Mouse (Mus musculus) adrenal gland, adult 8-10 months (tissue): Measurements from ENCODE around the gene Ceacam19. TPM values are rescaled to one million over a fixed set of nuclear protein-coding genes. Genes with fewer than 3 reads are reported as not detected.
A peak's percentile ranks its signal among the peaks of the same experiment; 100 is the strongest.
"Not testable (repeated sequence)": the region's sequence is repeated elsewhere in the genome, so short reads cannot be mapped to it uniquely, and the experiment has no call there.

Source experiments
- DNase-seq: peaks from one replicate; pipeline ENCODE4 v3.0.0; 2022
- total RNA-seq, 4 experiments: library from RNA; stranded (reverse); gene quantifications; 2 replicates each; pipeline ENCODE4 v1.2.4; 2022

Gene Ceacam19
- total RNA-seq, result not detected

GRCm38 (mm10) chr7:19887849-19888248 is at the start of gene Ceacam19:
TSS of gene Ceacam19 (minus strand) at chr7:19887965.
- DNase-seq, result no peak

GRCm38 (mm10) chr7:19937229-19937821 is 49.6 kb upstream of the Ceacam19 start:
- DNase-seq, result no peak

- no peak for DNase-seq
Observed at GRCm38 (mm10) chr7:19935961-19936360, 48.2 kb upstream of the Ceacam19 start.

GRCm38 (mm10) chr7:19935171-19935751 is 47.5 kb upstream of the Ceacam19 start:
- no peak for DNase-seq

DNA sequence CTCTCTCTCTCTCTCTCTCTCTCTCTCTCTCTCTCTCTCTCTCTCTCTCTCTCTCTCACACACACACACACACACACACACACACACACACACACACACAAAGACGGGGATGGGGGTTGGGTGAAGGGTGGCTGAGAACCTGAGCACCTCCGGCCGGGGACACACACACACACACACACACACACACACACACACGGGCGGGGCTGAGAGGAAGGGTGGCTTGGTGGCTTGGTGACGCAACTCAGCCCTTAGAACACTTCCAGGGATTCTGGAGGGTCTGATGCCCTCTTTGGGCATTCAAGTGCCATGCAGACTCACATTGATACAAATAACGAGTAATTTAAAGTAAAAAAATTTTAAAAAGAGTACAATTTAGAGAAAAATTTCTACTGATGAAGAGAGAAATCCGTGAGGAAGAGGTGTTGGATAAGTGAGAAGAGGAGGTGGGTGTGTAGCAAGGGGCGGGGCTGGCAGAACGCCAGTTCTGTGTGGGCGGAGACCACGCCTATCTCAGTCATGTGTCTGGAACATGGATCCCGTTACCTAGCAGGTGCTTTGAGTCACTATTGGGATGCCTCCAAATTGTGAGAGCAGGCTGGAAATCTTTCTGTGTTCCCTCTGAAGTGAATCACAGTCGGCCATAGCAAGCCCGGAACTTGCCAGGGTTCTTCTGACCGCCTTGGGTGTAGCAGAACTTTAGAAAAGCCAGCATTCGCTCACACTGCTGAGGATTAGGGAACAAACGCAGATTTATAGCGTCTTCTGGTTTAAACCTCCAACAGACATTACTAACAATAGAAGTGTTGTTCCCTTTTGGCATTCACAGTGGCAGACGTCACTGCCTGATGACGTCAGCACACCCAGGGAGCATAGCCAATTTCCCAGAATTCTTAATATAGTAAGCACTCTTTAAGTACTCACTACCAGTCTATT is 45.4 kb upstream of the Ceacam19 start:
- peak; percentile 33 for DNase-seq

DNA sequence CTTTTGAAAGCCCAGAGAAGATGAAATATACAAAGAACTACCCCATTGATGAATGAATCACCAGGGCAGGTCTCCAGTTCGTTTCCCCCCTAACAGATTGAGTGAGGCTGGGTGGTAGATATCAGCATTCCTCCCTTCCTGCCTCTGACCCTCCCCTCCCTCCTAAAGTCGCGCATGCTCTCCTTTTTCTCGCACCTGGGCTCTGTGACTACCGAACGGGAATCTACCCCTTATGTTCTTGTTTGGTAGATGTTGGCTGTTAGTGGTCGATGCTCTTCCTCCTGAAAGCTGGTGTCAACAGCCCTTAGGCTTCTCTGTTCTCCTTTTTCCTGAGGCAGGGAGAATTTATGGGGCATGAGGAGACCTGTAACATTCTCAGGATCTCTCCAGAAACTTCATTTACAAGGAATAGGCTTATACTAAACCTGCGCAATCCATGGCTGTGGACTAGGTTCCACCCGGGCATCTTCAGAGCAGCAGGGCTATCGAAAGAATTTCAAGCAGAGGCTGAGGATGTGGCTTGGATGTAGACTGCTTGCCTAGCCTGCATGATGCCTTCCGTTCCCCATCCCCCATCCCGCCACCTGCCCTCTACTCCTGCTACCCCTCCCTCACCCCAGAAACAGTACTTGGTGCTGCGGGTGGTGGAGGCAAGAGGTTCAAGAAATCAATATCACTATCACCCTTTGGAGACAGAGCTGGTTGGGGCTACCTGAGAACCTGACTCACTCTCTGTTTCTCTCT is 44.5 kb upstream of the Ceacam19 start:
- no peak for DNase-seq

DNA sequence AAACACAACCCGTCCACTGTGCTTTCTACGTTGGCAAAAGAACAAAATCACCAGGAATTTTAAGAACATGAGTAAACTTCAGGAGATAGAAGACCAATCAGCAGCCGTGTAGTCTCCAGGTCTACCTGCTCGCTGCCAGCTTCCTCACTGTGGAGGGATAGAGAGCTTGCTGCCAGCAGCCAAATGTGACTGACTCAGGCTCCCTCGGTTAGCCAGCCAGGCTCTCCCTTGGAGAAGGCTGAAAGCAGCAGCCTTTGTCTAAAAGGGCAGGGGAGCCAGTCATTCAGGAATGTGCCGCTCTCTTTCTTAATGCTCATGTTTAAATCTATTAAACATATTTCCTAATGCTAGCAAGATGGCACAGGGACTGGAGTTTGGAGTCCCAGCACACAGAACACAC is 42.7 kb upstream of the Ceacam19 start:
- DNase-seq, result not testable (repeated sequence)

DNA sequence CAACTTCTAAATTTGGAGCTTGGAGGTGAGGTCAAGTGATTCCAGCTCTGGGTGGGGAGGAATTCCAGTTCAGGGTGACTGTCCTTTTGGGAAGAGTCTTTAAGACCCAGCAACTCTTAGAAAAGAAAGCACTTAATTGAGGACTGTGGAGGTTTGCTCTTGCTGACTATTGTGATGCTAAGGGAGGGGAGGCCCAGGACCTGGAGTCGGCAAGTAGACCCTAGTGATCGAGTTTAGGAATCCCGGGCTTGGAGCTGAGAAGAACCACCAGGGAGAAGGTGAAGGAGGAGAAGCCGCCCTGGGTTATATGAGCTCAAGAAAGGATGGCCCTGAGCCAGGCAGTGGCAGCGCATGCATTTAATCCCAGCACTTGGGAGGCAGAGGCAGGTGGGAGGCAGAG is 40.7 kb upstream of the Ceacam19 start:
- DNase-seq, result no peak

DNA sequence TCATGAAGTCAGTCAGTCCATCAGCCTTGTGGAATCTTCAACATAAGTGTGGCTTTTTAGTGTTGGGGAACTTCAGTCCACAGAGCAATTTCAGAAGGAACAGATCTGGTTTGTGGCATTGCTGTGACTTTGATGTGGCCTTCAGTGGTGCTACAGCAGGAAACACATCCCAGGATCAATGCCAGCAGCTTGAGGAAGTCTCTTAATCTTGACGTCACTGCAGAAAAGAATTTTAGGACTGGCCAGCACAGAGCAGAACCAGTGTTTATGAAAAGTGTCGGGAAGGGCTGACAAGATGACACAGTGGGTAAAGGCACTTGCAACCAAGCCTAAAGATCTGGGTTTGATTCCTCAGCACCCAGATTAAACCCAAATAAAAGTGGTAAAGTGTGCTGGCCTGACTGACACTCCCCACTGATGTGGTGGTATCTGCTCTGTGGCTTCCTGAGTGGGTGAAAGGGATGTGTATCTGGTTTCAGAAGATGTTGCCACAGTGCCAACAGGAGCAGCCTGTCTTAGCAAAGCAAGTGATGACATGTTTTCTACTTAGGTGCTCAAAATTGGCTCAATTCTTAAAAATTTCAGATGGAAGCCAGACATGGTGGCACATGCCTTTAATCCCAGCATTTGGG is 39.2 kb upstream of the Ceacam19 start:
- peak; percentile 27 for DNase-seq

- DNase-seq, result no peak
Observed at GRCm38 (mm10) chr7:19925376-19925775, 37.6 kb upstream of the Ceacam19 start.

DNA sequence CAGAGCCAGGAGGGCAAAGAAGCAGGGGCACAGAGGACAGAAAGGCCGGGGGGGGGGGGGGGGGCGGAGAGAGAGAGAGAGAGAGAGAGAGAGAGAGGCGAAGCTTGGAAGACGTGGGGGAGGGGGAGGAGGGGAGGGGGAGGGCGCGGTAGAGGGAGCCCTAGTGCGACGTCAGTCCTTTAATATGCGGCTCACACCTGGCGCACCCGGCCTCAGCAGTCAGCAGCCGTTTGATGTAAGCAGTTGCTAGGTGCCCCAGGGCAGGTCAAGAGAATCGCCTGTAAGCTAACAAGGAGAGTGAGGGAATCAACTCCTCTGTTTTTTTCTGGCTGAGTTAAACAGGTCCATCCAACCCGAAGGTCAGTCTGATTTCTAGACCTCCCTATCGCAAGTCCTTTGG is 36.0 kb upstream of the Ceacam19 start:
- DNase-seq, result no peak

- no peak for DNase-seq
Observed at GRCm38 (mm10) chr7:19923354-19923753, 35.6 kb upstream of the Ceacam19 start.

- DNase-seq, result peak; percentile 85
Observed at GRCm38 (mm10) chr7:19920506-19921261, 32.9 kb upstream of the Ceacam19 start, which contains the start of gene Pvr. TSS of gene Pvr (minus strand) at chr7:19921160.

GRCm38 (mm10) chr7:19920166-19920505 is 32.4 kb upstream of the Ceacam19 start:
- no peak for DNase-seq

GRCm38 (mm10) chr7:19914558-19914957 is 26.8 kb upstream of the Ceacam19 start:
- no peak for DNase-seq

- no peak for DNase-seq
Observed at GRCm38 (mm10) chr7:19911695-19912524, 24.1 kb upstream of the Ceacam19 start.

DNA sequence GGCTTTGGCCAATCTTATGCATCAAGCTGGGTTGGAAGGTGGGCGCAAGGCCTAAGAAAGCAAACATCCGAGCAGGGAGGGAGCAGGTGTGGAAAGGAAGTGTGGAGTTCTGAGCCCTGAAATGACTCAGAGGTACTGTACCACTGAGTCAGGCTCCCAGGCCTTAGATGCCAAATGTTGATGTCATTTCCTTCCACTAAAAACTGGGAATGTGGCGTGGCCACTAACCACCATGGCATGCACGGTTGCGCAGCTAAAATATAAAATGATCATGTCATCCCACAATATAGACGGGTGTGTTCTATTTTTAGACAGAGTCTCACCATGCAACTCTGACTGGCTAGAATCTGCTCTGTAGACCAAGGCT is 23.5 kb upstream of the Ceacam19 start:
- DNase-seq, result no peak

GRCm38 (mm10) chr7:19910421-19911291 is 22.9 kb upstream of the Ceacam19 start:
- peak; percentile 45 for DNase-seq

GRCm38 (mm10) chr7:19889881-19890280 is 2.1 kb upstream of the Ceacam19 start:
- DNase-seq, result no peak

GRCm38 (mm10) chr7:19880754-19881153 is 7.0 kb downstream of the Ceacam19 start:
- no peak for DNase-seq
